Mouse (Mus musculus) splenic B cell, adult 2 months (primary cell): ENCODE data around the gene Xpr1.
A peak's percentile ranks its signal among the peaks of the same experiment; 100 is the strongest.

ENCODE experiments used
- DNase-seq: peaks from one replicate; pipeline ENCODE4 v3.0.0-alpha.2; 2011; ENCODE audit warnings: low read depth, low spot score
- H3K27me3 ChIP-seq: 2 replicates; pipeline ENCODE4 v1.6.1; 2012; ENCODE audit warnings: mild to moderate bottlenecking, low read length, moderate library complexity, mixed read lengths; ENCODE audit not compliant: control insufficient read depth, poor library complexity, insufficient read depth, severe bottlenecking
- H3K36me3 ChIP-seq: 2 replicates; pipeline ENCODE4 v1.6.1; 2012; ENCODE audit warnings: mild to moderate bottlenecking, low read length, moderate library complexity, mixed read lengths; ENCODE audit not compliant: control insufficient read depth, poor library complexity, insufficient read depth, severe bottlenecking

Xpr1 gene

DNA sequence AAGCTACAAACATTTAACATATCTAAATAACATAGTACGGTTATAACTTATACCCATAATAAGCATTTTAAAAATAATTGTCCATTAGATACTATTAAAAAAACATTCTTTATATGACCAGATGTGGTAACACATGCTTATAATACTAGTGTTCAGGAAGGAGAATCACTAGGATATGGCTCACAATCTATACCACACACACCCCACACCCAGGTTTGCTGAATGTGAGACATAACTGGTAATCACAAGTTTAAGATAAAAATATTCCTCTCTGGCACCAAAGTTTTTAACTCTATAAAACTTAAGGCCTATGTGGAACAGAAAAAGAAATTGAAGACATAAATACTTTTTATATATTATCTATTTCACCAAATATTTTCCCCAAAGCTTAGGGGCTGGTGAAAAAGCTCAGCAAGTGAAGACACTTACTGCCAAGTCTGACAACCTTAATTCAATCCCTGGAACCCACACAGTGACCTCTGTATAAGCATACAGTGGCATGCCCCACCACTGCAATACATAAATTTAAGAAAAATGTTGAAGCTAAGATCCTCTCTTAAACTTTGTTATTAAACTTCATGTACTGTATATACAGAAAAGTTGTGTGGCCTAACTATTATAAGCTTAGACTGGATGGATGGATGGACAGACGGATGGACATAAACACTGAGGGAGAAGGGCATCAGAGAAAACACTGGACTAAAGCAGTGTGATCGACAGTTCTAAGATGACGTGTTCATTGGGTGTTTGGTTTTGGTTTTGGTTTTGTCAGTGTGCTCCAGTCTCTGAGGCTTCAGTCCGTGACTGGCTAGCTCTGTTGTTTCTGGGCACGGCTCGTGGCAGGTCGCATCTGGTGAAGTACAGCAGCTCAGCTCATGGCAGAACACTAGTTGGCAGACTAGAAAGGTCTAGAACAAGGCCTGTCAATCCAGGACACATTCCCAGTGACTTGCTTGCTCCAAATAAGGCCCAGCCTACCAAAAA lies 33.6 kb downstream of the Xpr1 start:
- Histone ChIP-seq H3K27me3 (no peaks in the 10 kb centered on the region), H3K36me3 (0 out of 2 replicates have a peak, but pooled peaks cover 1% of the 10 kb centered on the region)
- peak; percentile 15 for DNase-seq

- no peak for DNase-seq
- Histone ChIP-seq H3K27me3 (no peaks in the 10 kb centered on the region), H3K36me3 (0 out of 2 replicates have a peak, but pooled peaks cover 1% of the 10 kb centered on the region)
Observed at GRCm38 (mm10) chr1:155381931-155382330, 35.3 kb downstream of the Xpr1 start.

- 0 out of 2 replicates have a peak, but pooled peaks cover 1% of the 10 kb centered on the region for H3K36me3 ChIP-seq
- no peaks in the 10 kb centered on the region for H3K27me3 ChIP-seq
- DNase-seq = no peak
Observed at GRCm38 (mm10) chr1:155379289-155379688, 37.9 kb downstream of the Xpr1 start.

DNA sequence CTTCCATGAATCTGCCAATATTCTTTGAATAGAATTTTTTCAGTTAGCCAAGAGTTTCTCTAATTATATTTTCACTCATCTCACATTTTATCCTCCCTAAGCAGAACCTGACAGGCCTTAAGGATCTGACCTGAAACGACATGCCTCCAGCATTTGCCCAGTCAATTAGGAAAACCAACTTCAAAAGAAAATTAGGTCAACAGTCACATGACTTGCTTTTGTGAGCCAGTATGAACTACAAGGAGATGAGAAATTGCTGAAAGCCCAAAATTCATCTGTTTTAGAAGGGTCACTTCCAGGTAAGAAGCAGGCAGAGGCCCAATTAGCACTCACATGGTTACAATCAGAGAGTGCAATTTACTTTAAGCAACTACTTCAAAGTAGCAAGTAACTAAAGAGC lies 44.4 kb downstream of the Xpr1 start:
- H3K27me3 ChIP-seq = no peaks in the 10 kb centered on the region
- no peak for DNase-seq

DNA sequence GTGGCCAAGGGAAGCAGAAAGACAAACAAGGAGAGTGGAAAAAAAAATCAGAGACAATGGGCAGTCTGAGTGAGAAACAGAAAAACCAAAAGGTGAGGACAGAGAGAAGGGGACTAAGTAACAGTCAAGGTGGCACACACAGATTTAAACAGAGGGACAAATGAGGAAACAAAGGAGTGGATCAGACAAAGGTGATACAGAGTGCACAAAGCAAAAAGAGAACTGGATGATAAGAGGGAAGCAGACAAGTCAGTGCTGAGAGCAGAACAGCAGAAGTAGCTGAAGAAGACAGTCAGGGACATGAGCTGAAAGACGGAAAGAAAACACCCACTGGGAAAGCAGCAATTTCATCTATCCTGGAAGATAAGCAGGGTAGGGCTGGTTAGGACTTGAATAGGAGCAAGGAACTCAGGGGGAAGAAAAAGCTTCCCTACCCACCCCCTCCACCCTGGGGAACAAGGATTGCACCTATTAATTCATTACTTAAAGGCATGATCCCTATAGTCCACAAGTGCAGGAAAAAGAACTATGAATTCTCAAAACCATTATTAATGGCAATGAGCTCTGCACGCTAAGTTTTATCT lies 47.0 kb downstream of the Xpr1 start:
- no peak for DNase-seq
- Histone ChIP-seq H3K36me3 (no peaks in the 10 kb centered on the region; the same call in 1 of the 2 replicates), H3K27me3 (no peaks in the 10 kb centered on the region)

More for the DNA sequence above, 44.4 kb downstream of the Xpr1 start:
- H3K36me3 ChIP-seq = no peaks in the 10 kb centered on the region; the same call in 1 of the 2 replicates

GRCm38 (mm10) chr1:155366366-155366765 lies 50.8 kb downstream of the Xpr1 start:
- Histone ChIP-seq H3K27me3 (no peaks in the 10 kb centered on the region), H3K36me3 (no peaks in the 10 kb centered on the region)
- DNase-seq = no peak

GRCm38 (mm10) chr1:155361502-155362126 lies 55.6 kb downstream of the Xpr1 start:
- no peaks in the 10 kb centered on the region for H3K36me3 ChIP-seq
- no peaks in the 10 kb centered on the region for H3K27me3 ChIP-seq
- no peak for DNase-seq

DNA sequence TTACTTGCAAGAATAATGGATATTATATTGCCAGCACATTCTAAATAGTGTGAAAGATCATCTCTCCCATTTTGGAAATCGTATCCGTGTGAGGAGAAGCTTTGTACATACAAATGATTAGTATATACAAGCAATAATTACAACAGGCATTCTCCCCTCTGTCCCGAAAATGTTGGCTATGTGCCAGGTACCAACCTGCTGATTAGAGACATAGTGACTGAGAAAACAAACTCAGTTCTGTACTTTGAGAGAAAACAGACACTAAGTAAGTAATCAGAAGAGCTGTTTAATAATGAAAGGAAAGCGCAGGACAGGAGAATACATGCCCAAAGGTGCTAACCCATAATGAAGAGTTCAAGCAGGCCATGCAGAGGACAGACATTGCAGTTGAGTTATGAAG lies 64.1 kb downstream of the Xpr1 start:
- Histone ChIP-seq H3K36me3 (no peaks in the 10 kb centered on the region), H3K27me3 (no peaks in the 10 kb centered on the region)
- no peak for DNase-seq

DNA sequence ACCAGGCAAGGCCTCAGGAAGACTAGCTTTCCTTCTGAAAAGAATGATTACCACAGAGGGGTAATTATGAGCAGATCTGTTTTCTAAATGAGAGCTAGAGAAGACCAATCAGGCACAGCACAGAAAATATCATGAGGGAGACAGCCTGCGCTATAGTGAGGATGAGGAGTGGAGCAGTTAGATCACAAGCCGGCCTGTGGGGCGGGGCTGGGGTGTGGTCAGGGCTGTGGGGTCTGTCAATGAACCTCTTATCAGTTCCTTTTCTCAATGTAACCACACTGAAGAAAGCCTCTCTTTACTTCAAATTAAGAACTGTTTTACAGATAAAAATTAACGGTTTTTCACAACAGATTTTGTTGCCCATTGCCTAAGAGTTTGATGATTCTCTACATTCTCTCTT lies 65.7 kb downstream of the Xpr1 start:
- DNase-seq = no peak
- Histone ChIP-seq H3K27me3 (no peaks in the 10 kb centered on the region), H3K36me3 (no peaks in the 10 kb centered on the region)

DNA sequence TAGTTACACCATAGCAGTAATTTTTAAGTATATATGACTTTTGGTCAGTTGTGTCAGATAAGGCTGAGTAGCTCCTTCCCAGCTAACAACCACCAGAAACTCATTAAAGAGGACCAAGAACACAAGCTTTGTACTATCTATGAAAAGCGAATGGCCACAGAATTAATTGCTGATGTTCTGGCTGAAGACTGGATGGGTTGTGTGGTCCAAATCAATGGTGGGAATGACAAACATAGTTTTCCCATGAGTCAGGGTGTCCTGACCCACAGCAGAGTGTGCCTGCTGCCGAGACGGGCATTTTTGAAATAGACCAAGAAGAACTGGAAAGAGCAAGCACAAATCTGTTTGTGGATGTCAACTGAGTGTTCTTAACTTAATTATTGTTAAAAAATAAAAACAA lies 68.7 kb downstream of the Xpr1 start:
- Histone ChIP-seq H3K36me3 (no peaks in the 10 kb centered on the region; the same call in 1 of the 2 replicates), H3K27me3 (no peaks in the 10 kb centered on the region)
- DNase-seq = no peak

GRCm38 (mm10) chr1:155347339-155347738 lies 69.9 kb downstream of the Xpr1 start:
- Histone ChIP-seq H3K36me3 (no peaks in the 10 kb centered on the region; the same call in 1 of the 2 replicates), H3K27me3 (no peaks in the 10 kb centered on the region)
- no peak for DNase-seq

DNA sequence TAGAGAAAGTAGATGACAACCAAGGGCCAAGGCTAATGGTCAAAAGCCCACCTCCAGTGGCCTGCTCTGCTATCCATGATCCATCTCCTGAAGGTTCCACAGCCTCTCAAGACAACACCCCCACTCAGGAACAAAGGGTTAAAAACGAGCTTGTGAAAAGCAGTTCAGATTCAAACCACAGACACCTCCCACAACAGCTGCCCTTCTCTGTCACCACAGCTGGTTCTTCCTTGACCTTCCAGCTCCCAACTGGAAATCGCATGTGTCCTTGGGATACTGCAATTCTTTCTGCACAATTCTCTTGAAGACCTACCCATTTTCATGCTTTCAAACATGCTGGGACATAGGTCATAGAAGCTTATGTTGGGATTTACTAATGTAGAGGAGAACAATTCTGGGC lies 73.2 kb downstream of the Xpr1 start:
- no peaks in the 10 kb centered on the region for H3K27me3 ChIP-seq
- DNase-seq = no peak
- H3K36me3 ChIP-seq = no peaks in the 10 kb centered on the region; the same call in 1 of the 2 replicates

- no peak for DNase-seq
- Histone ChIP-seq H3K27me3 (no peaks in the 10 kb centered on the region), H3K36me3 (peaks cover 1% of the 10 kb centered on the region; the same call in 1 of the 2 replicates)
Observed at GRCm38 (mm10) chr1:155339622-155340021, 77.6 kb downstream of the Xpr1 start.

DNA sequence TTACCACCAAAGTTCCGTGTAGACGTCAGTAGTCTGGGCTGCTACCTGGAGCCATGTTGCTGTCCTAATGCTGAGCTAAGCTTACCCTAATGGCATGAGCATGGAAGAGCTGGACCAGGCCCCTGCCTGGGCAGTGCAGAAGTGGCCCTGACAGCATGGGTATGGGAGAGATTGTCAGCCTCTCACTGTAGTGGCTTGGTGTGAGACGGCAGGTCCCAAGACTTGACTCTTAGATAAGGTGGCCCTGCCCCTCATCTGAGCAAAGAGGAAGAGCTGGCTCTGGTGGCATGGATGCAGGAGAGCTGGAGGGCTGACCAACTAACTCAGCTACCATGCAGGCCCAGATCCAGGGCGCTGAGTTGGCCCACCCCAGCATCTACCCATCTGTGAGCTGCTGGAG lies 79.9 kb downstream of the Xpr1 start:
- H3K27me3 ChIP-seq = no peaks in the 10 kb centered on the region
- DNase-seq = no peak
- H3K36me3 ChIP-seq = peaks cover 3% of the 10 kb centered on the region; the same call in 1 of the 2 replicates

GRCm38 (mm10) chr1:155335963-155336362 lies 81.3 kb downstream of the Xpr1 start:
- no peak for DNase-seq
- peaks cover 5% of the 10 kb centered on the region; the same call in 1 of the 2 replicates for H3K36me3 ChIP-seq
- no peaks in the 10 kb centered on the region for H3K27me3 ChIP-seq
